Mouse (Mus musculus) neutrophil, adult 5-6 weeks (primary cell): ENCODE measurements at regions not wholly inside any gene's neighbourhood (a gene's known extent, or its start where the extent isn't known, plus 50 kb on each side); places are given as distances from the start of the nearest gene placed in this dataset.
A peak's percentile ranks its signal among the peaks of the same experiment; 100 is the strongest.
"Not testable (repeated sequence)": the region's sequence is repeated elsewhere in the genome, so short reads cannot be mapped to it uniquely, and the experiment has no call there.

Source experiments
- ATAC-seq: fragments of 151-379, 151-347 bp; 2 replicates; pipeline ENCODE4 v1.8.0; 2017; ENCODE audit warnings: mild to moderate bottlenecking, moderate TSS enrichment; ENCODE audit not compliant: insufficient number of reproducible peaks, poor library complexity, low FRiP score, severe bottlenecking; ENCODE audit errors: extremely low read depth

DNA sequence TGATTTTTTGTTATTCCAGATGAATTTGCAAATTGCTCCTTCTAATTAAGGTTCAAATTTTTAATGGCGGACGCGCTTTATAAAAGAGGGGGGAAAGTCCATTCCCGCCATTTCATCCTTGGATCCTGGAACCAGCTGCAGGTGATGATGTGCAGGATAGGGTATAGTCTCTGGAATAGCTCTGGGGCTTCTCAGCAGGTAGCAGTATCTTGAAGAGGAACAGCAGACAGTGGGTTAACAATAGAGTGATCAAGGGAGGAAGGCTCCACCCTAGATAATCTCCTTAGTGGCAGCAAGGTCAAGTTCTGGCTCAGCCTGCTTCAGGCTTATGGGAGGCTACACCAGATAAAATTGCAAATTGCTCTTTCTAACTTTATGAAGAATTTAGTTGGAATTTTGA is 224.0 kb upstream of the Slc39a10 start:
- ATAC-seq = not testable (repeated sequence)

DNA sequence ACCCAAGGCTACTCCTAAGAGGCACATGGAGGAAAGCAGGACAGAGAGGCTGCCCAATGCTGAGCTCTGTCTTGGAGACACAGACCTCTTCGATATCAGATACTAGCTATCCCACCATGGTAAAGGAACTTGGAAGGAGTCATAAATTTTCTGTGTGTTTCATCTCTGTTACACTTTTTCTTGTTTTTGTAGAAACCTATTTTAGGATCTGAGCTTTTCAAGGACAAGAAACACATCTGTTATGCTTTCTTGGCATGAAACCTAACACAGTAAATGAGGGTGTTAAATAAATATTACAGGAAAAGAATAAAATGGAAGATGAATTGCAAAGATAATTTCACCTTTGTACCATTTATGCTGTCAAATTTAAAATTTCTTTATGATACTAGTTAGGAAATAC is 219.8 kb upstream of the Slc39a10 start:
- ATAC-seq = no peak

DNA sequence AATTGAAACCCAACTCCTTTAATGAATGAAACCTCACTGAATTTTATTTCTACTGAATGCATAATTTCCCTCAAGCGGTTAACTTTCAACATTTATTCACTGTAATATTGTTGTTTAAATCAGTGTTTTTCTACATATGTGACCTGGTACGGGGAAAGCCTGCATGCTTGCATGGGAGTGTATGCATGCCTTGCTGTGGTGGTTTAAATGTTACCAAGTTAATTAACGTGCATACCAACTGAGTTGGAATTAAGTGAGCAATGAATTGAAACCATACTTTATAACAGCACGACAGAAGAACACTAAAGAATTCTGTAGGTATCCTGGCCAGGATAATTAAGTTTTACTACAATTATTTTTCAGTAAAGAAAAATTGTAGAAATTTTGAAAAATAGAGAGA is 211.4 kb upstream of the Slc39a10 start:
- no peak for ATAC-seq

DNA sequence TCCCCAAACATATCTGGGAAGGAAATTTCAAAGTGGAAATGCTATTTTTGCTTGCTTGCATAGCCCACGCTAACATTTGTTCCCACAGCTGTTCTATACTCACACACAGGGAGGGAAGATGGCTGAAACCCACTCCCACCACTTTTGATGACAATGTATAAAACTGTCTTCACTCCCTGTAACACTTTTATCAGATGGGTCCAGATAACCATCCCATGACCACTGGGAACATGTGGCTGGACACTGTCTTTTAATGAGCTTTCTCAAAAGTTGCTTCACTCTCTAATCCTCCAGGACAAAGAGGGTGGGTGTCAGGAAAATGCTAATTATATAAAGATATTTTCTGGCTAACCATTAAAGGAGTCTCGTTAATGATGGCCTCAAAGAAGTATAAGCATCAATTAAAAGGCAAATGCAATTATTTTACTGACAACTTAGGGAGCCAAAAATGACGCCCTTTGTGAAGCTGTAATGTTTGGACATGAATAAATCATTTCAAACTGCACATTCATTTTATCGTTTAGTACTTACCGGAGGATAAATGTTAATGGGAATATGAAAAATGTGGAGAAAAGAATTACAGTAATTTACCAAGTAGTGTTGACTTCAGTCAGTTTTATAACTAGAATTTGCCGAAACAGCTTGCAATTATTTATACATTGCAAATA is 210.8 kb upstream of the Slc39a10 start:
- no peak for ATAC-seq

DNA sequence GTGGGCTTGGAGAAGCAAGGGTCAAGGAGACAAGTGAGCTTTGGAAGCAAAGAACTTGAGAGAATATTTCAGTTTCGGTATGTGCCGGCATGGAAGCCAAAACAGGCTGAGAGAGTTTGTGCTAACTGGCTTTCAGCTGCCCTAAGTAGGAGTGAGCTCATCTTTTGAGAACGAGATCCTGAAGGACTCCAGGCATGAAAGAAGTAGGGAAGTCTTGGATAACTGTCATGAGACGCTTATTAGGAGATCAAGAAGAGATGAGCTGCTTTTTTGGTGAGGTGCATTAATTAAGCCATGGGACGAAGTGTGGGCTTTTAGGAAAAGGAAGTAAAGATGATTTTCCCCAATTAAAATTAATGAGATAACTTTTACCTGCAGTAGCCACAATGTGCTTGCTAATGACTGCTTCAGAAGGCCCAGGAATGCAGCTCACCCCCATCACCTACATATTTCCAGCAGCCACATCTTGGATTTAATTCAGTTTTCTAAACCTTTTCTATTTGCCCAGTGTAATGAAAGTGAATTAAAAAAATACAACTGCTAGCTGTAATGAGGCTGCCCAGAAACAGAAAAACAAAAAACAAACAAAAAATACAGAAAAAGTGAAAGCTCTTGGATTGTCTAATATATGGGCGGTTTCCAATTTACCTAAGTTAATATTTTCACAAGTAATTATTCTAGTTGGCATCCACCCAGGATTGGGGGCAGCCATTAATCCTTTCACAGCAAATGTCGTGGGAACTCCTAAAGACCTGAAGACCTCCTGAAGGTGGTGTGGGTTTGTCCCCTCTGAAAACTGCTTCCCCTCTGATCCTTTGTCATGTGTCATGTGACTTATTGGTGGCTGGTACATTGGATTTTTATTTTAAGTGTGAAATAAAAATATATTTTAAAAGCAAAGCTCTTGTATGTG is 204.7 kb upstream of the Slc39a10 start:
- no peak for ATAC-seq

DNA sequence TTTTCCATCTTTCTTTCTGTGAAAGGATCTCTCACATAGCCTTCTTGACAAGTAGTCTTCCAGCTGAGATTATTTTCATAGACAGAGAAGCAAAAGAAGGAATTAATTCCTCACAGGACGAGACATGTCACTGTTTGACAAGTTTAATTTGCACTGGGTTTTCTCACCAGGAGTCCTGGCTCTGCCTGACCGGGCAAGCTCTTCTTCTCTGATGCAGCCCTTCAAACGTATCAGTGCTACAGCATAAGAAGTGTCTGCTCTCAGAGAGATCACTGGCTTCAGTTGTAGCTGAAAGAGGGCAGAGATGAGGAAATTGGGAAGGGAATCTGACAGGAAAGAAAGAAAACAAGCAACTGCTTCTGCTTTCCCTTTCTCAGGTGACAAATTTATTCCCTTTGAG is 201.8 kb upstream of the Slc39a10 start:
- no peak for ATAC-seq

DNA sequence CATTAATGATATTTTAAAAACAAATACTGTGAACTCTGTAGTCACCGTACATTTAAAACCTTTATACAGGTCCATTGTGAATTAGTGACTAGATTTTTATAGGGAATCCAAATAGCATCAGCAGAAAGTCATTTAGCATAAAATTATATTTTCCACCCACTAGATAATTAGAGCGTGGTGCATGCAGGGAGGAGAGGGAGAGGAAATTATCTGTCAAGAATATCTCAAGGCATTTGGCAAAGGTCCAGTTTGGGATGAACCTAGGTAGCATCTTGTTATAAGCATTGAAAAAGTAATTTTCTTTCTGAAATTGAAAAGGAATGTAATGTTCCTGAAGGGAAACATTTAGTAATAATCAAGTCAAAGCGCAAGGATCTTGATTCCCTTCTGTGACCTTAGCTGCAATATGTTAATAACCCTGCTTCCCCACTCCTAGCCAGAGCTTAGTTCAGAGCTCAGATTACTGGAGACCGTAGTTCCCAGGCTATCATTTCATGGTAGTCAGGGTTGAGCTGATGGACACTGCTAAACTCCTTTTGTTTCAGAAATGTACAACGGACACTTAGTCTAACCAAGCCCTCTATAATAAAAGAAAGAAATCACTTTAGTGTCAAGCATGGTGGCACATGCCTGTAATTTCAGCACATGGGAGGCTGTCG is 200.8 kb upstream of the Slc39a10 start:
- ATAC-seq = no peak

DNA sequence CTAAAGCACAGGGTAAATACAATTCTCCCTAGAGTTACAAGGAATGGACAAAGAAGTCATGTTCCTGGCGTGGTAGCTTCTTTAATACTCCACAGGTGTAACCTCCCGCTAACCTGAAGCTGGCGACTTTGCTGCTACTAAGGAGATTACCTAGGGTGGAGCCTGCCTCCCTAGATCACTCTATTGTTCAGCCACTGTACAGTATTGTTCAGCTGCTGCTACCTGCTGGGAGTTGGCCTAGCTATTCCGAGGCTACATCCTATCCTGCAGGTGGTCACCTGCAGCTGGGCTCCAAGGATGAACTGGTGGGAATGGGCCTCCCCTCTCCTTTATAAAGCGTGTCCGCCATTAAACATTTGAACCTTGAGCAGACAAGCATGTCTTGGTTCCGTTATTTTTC is 183.8 kb upstream of the Slc39a10 start:
- no peak for ATAC-seq

DNA sequence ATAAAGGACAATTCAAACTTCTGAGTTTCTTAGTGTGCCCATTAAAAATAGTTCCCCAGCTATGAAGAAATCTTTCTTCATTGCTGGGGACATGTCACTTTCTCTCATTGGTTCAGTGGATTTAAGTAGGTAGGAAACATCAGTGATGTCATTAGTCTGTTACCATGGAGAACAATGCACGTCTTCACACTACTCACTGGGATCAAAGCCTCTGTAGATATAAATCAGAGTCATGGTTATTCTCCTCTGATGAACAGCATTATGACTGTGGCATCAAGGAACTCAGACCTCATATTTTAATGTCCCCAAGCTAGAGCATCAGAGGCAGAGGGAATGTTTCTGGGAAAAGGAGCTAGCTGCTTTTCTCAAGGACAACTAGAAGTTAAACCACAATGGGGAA is 165.5 kb upstream of the Slc39a10 start:
- ATAC-seq = no peak

DNA sequence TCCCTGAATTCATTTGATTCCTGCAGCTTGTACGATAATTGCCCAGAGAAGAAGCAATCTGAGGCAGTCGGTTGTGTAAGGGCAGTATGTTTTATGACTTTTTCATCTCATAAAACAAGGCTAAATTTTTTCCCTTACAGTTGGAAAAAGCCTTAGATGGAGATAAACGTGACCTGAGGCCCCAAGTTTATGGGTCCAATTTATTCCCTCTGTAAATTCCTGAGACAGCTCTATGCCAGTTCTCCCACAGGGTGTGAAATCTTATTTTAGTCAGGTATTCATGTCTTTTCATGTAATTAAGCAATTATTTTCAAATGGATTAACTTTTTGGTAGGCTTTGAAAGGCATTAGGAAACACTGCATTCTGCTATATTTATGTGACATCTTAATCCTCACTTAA is 164.7 kb upstream of the Slc39a10 start:
- ATAC-seq = no peak

DNA sequence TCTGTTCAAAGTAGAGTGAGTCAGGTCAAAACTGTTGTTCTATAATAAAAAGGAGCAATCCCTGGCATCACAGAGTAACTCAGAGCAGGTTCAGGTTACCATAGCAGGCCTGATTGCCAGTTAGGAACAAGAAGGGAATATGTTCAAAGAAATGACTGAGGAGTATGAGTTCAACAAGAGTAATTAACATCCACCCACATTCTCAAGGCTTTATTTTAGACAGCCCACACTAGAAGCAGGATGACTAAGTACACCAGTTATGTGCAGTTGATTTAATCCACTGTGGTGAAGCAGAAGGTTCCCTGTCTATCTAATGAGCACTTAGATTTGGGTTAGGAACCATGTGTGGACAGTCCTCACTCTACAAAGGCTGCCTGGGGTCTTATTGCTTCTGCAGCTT is 158.5 kb upstream of the Slc39a10 start:
- ATAC-seq = no peak

DNA sequence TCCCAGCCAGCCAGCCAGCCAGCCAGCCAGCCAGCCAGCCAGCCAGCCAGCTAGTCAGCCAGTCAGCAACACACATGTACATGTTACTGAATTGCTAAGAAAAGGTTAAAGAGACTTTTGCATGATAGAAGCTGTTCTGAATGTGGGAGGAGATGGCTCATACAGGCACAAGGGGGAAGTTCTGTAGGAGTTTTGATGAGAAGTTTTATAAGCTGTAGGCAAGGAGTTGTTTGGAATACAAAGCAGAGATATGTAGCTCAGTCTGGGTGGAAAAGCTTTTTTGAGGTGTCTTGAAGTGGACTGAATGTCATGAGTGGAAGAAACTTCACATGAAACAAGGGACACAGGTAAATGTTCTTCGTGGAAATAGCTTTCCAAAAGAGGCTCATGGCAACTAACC is 157.8 kb upstream of the Slc39a10 start:
- no peak for ATAC-seq

DNA sequence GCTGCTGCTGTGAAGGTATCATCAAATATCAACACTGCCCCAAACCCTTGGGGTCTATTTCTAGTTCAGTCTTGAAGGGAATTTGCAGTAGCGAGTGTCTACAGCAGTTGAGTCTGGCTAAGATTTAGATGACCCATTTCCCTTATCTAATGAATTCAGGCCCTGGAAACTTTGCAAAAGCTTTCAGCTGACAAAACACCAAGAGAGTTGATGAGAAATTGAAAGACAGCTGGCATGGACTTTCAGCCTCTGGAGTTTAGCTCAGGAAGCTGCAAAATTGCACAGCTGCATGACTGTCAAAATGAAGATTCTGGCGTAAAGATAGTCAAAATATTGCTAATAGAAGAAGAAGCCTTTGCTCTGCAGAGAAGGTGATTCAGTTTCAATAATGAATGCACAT is 144.9 kb upstream of the Slc39a10 start:
- ATAC-seq = no peak

DNA sequence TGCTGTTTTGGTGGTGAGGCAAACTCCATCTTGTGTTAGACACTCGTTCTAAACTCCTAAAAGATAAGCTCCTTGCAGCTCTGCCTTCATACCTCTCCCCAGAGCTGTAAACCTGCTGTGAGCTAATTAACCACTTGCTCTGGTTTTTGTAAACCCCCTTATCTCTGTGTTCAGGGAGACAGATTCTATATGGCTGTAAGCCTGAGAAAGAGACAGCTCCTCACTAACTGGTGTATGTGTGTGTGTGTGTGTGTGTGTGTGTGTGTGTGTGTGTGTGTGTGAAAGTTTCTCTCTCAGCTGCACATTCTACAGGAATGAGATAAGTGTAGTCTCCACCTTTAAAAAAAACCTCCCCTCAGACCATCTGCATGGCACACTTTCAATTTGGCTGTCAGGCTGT is 126.7 kb upstream of the Slc39a10 start:
- no peak for ATAC-seq

DNA sequence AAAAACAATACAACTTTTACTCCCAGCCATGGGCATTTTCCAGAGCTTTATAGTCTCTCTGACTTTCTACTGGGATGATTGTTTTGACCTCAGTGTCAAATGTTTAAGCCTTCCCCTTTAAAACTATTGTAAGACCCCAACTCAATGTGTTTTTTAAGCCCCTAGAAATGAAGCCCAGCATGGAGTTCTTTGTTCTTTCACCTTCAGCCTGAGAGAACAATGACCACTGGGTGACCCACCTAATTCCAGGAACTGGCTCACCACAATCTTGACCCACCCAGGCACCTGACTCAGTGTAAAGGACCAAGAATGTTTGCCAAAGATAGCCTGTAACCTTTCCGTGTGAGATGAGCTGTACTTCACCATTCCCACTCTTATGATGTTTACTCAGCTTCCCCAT is 121.9 kb upstream of the Slc39a10 start:
- no peak for ATAC-seq

DNA sequence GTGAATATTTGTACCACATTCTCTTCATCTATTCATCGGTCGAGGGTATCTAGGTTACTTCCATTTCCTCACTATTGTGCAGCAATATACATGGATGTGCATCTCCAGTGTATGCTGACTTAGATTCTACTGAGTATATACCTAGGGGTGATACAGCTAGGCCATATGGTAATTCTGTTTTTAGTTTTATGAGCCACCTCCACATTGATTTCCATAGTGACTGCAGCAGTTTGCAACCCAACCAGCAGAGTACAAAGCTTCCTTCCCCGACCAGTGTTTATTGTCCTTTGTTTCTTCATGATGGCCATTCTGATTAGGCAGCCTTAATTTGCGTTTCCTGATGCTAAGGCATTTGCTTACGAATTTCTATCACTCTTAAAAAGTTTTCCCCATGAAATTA is 111.1 kb upstream of the Slc39a10 start:
- ATAC-seq = no peak

DNA sequence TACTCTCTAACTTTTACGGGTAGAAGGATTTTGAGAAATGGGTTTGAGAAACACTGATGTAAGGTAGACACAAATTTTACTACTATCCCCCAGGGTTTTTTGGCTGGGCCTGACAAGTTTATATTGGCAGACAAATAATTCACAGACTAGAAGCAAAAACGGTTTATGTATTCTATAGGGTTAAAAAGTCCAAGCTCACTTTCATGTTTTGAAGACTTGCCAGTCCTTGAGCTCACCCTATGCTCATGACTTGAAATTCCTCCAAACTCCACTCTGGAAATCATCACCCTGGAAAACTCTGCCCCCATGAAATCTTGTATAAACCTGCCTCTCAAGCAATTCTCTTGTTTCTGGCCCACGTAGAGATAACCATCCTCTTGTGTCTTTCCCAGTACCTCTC is 106.7 kb upstream of the Slc39a10 start:
- ATAC-seq = no peak

DNA sequence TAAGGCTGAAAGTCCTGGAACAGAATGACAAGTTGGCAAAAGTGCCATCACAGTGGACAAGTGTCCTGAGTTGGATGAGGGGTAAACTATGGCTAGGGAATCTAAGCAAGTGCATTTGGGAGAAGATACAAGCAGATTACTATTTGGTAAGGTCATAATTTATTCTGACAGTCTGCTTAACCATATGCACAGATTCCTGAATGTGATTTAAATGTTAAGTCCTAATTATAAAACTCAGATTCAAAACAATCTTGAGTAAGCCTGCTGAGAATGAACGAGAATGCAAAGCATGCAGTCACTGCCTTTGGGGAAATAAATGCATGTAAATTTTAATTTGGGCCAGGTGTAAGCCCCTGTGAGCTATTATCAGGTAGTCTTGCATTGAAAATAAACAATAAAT is 93.3 kb upstream of the Slc39a10 start:
- no peak for ATAC-seq

DNA sequence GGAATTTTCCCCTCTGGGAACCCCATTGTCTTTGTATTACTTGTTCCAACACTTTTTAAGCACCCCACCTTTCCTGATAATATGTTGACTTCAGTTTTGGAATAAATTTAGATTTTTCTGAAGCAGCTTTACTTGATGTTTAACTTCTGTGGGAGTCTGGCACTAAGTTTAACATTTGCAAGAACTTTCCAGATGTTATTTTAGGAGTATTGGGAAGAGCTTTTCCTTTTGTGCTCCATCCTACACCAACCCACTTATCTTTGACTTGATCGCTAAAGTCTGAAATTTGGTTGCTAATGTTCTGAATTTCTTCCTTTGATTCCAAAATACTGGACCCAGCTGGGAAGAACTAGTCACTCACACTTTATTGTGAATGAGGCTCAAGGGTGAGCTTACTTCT is 90.4 kb upstream of the Slc39a10 start:
- ATAC-seq = no peak

DNA sequence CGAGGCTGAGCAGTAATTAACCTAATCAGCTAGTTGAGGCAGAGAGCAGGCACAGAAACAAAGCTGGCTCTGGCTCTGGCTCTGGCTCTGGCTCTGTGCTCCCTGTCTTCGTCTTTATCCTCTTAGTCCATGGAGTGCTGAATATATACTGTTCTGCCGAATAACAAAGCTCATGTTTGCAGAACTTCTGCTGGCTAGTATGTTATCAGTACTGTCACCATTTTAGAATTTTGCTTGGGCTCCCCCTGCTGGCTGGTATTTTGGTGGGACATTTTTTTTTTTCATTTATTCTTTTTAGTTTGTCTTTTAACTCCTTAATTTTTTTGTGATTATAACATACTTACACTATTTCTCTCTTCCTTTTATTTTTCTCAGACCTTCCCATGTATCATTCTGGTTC is 77.8 kb upstream of the Slc39a10 start:
- ATAC-seq = peak; percentile 64; the same call in 1 of the 2 replicates
